Mouse (Mus musculus): ENCODE results near the gene Naa60. TPM values are rescaled to one million over a fixed set of nuclear protein-coding genes. Genes with fewer than 3 reads are reported as not detected.

The Naa60 gene
- polyA plus RNA-seq, 1 experiment: 113 TPM

DNA sequence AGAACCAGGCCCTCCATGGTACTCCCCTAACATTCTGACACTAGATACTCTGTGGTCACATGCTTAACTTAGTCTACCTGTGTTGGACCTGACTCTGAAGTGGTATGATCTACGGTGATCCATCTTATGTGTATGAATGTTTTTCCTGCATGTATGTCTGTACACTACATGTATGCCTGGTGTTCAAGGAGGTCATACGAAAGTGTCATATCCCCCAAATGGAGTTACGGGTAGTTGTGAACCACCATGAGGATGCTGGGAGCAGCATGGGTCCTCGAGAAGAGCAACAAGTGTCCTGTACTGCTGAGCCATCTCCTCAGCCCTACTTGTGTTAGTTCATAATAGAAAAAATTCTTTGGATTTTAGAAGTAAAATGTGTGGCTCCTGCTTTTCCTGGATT lies 4.2 kb downstream of the Naa60 start:
- H3K27ac ChIP-seq (ENCODE audit: insufficient read depth, low read length): no peak overlapping the region
- TF ChIP-seq CTCF (IDR thresholded peaks at IDR 0.05; ENCODE audit: extremely low read depth, insufficient read depth, low read length): no peak
- TF ChIP-seq POLR2A (IDR thresholded peaks at IDR 0.05; ENCODE audit: extremely low read depth, insufficient read depth, low read length): no peak
- peaks cover 1% of the 10 kb centered on the region; the same call in 1 of the 2 replicates for H3K4me1 ChIP-seq (ENCODE audit: control insufficient read depth, insufficient read depth, low read length)
- no peak overlapping the region for H3K4me3 ChIP-seq (ENCODE audit: insufficient read depth, low read length)

DNA sequence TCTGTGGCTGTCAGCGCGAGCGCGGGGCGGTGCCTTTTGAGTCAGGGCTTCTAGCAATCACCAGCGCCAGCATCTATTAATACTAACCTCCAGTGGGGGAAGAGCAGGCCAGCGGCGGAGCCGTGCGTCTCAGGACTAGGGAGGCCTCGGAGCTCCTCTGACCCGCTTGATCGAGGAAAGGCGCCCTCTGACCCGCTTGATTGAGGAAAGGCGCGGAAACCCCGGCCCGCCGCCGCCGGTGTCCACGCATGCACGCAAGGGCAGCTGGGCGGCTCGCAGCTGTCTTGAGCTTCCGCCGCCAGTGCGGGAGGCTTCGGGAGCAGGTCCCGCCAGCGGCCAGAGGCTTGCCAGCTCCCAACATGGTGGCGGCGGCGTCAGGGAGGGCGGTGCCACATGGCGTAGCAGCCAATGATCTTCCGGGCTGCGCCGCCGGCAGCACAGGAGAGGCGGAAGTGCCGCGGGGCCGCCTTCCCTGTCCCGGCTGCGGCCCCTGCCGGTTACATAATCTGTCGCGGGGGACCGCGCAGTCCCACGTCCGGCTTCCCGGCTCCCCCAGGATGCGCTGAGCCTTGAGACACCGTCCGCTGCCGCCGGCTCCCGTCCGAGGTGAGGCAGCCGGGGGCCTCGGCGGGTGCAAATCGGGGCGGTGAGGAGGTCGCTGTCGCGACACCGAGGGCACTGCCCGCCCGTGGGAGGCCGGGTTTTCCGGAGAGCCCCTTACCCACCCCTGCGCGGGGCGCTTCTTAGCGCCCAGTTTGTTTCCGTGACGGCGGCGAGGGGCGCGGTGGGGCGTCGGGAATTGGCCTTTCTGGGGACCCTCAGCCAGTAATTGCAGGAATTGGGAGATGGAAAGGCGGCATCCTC lies 12.3 kb downstream of the Naa60 start, which contains the start of the genes Zfp597 and Gm20695:
Gene Zfp597, minus strand, starts transcription at position 361 of the 864 bp plus-strand sequence.
Gene Gm20695, plus strand, starts transcription at position 448 of the 864 bp plus-strand sequence.
- Histone ChIP-seq H3K27ac (ENCODE audit: insufficient read depth, low read length) (peak within 1 kb of the TSS; percentile 99), H3K4me3 (ENCODE audit: insufficient read depth, low read length) (peak within 1 kb of the TSS; percentile 85), H3K4me1 (ENCODE audit: control insufficient read depth, insufficient read depth, low read length) (peaks cover 5% of the 10 kb centered on the region)
- 0 out of 2 replicates have a peak, but pooled peaks have one; percentile 52 for TF ChIP-seq POLR2A (IDR thresholded peaks at IDR 0.05; ENCODE audit: extremely low read depth, insufficient read depth, low read length)
- no peak for TF ChIP-seq CTCF (IDR thresholded peaks at IDR 0.05; ENCODE audit: extremely low read depth, insufficient read depth, low read length)

DNA sequence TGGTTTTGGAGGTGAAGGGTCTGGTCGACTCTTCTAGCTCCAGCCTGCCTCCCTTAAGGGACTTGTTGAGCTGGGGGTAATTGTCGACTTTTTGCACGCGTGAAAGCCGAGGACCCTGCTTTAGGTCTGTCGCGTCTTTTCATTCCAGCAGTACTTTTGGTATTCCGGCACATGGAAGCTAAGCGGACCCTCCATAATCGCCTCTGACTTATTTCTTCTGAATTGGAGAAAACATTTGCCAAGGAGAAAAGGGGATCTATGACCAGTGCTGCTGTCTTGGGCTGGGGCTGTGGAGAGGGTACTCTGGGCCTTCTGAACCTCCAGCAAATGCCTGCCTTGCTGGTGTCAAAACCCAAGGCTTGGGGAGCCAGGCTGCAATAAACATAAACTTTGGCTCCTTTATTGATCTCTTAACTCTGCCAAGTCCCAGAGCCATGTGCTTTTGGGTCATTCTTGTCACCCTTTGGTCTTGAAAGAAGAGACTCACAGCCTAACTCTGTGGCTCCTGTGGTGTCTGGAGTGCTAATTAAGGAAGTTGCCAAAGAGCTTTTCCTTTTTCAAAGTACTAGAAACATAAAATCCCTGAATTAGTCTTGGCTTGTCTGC lies 13.0 kb downstream of the Naa60 start:
- H3K4me1 ChIP-seq (ENCODE audit: control insufficient read depth, insufficient read depth, low read length): peaks cover 5% of the 10 kb centered on the region
- TF ChIP-seq CTCF (IDR thresholded peaks at IDR 0.05; ENCODE audit: extremely low read depth, insufficient read depth, low read length): no peak
- TF ChIP-seq POLR2A (IDR thresholded peaks at IDR 0.05; ENCODE audit: extremely low read depth, insufficient read depth, low read length): no peak
- peak overlapping the region; percentile 85 for H3K4me3 ChIP-seq (ENCODE audit: insufficient read depth, low read length)
- H3K27ac ChIP-seq (ENCODE audit: insufficient read depth, low read length): peak overlapping the region; percentile 99

DNA sequence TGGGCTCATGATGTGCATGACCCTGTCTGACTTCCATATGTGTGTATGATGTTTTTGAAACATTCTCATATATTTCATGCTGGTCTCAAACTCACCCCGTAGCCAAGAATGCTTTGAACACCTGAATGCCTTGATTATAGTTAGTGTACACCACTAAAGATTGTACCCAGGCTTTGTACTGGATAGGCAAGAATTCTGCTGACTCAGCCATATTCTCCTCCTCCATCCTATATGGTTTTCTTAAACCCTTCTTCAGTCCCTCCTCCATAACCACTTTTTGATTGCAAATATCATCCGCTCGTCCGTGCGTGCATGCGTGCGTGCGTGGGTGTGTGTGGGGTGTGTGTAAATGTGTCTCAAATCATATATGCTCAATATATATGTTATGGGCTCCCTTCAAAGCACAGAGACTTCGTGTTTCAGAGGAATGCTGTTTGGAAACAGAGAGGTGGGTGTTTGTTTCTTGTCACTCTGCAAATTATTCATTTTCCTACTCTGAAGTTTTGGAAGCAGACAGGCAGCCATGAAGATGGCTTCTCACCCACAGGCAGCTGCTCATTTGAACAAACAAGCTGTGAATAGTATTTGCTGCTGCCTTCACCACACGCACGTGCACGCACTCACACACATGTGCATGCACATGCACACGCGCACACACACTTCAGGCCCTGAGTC lies 19.6 kb downstream of the Naa60 start:
- peaks cover 3% of the 10 kb centered on the region; the same call in 1 of the 2 replicates for H3K4me1 ChIP-seq (ENCODE audit: control insufficient read depth, insufficient read depth, low read length)
- no peak overlapping the region for H3K4me3 ChIP-seq (ENCODE audit: insufficient read depth, low read length)
- TF ChIP-seq POLR2A (IDR thresholded peaks at IDR 0.05; ENCODE audit: extremely low read depth, insufficient read depth, low read length) (no peak), CTCF (IDR thresholded peaks at IDR 0.05; ENCODE audit: extremely low read depth, insufficient read depth, low read length) (no peak)
- H3K27ac ChIP-seq (ENCODE audit: insufficient read depth, low read length): no peak overlapping the region

DNA sequence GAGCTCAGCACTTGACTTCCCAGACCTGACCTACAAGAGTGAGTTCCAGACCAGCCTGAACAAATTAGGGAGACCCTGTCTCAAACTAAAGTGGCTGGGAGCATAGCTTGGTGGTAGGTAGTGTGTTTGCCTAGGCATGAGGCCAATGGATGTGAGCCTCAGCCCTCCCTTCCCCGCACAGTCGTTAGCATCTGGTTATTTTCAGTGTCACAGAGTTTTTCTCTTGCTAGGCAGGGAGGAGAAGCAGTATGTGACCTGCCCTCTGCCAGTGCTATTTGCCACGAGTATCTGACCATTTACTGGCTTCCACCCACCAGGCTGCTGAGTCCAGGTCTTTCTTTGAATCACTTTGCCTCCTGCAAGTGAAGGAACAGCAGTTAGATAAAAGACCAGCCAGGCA lies 21.6 kb downstream of the Naa60 start:
- Histone ChIP-seq H3K4me1 (ENCODE audit: control insufficient read depth, insufficient read depth, low read length) (peaks cover 3% of the 10 kb centered on the region; the same call in 1 of the 2 replicates), H3K4me3 (ENCODE audit: insufficient read depth, low read length) (no peak overlapping the region), H3K27ac (ENCODE audit: insufficient read depth, low read length) (no peak overlapping the region)
- no peak for TF ChIP-seq CTCF (IDR thresholded peaks at IDR 0.05; ENCODE audit: extremely low read depth, insufficient read depth, low read length)
- no peak for TF ChIP-seq POLR2A (IDR thresholded peaks at IDR 0.05; ENCODE audit: extremely low read depth, insufficient read depth, low read length)

DNA sequence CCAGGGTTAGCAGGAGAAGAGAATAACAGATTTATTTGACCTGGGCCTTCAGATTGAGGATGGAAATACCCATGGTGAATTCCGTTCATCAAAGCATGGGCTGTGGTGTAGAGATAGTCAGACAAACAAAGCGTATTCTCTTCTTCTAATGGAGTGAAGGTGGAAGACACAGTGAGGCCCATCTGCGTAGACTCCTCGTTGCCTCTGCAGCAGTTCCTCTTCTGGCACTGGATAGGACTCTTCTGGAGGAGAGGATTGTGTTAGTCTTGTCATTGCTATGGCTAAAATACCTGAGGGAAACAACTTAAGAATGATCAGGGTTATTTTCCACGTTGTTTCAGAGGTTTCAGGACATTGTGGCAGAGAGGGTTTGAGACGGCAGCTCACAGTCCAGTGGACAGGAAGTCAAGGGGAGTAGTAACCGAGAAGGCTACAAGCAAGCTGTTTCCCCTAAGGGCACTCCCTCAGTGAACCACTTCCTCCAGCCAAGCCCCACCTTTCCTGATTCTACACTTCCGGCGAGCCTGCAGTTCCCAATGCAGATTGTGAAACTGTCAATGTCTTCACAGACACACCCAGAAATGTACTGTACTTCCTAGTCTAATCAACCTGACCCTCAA lies 23.1 kb downstream of the Naa60 start:
- no peak for TF ChIP-seq CTCF (IDR thresholded peaks at IDR 0.05; ENCODE audit: extremely low read depth, insufficient read depth, low read length)
- no peak for TF ChIP-seq POLR2A (IDR thresholded peaks at IDR 0.05; ENCODE audit: extremely low read depth, insufficient read depth, low read length)

DNA sequence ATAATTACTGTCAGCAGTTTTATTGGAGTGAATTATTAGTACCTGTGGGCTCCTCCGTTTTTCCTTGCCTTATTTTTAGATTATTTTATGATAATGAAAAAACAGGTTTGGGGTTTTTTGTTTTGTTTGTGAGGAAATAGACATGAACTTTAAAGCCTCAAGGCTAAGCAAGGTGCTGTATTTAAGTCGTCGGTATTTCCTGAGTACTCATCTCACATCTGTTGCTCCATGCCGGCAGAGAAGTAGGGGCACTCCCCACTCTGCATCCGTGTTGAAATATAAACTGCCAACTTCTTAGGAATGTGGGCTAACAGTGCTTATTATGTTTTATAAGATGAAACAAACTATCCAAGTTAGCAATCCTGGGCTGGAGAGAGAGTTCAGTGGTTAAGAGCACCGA lies 23.9 kb downstream of the Naa60 start:
- no peak overlapping the region for H3K4me3 ChIP-seq (ENCODE audit: insufficient read depth, low read length)

More for the DNA sequence above, 23.1 kb downstream of the Naa60 start:
- Histone ChIP-seq H3K4me1 (ENCODE audit: control insufficient read depth, insufficient read depth, low read length) (peaks cover 3% of the 10 kb centered on the region; the same call in 1 of the 2 replicates), H3K27ac (ENCODE audit: insufficient read depth, low read length) (no peak overlapping the region; the same call in 1 of the 2 replicates), H3K4me3 (ENCODE audit: insufficient read depth, low read length) (no peak overlapping the region)

DNA sequence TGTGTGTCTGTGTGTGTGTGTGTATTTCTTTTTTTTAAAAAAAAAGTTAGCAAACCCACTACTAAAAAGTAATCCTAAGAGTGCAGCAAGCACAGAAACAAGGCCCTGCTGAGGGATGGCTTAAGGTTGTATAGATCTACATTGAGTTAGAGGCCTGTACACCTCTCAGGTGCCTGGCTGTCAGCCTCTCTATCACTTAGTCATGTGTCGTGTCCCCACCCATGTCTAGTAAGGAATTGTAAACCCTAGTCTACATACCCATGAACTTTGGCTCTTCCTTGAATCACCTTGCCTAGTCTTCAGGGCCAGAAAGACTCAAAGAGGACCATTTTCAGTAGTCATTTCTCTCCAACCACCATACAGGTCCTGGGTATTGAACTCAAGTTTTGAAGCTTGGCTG lies 24.4 kb downstream of the Naa60 start:
- peaks cover 3% of the 10 kb centered on the region; the same call in 1 of the 2 replicates for H3K4me1 ChIP-seq (ENCODE audit: control insufficient read depth, insufficient read depth, low read length)
- no peak overlapping the region for H3K4me3 ChIP-seq (ENCODE audit: insufficient read depth, low read length)
- TF ChIP-seq POLR2A (IDR thresholded peaks at IDR 0.05; ENCODE audit: extremely low read depth, insufficient read depth, low read length) (no peak), CTCF (IDR thresholded peaks at IDR 0.05; ENCODE audit: extremely low read depth, insufficient read depth, low read length) (no peak)
- no peak overlapping the region for H3K27ac ChIP-seq (ENCODE audit: insufficient read depth, low read length)

More for the DNA sequence above, 23.9 kb downstream of the Naa60 start:
- H3K27ac ChIP-seq (ENCODE audit: insufficient read depth, low read length): no peak overlapping the region
- TF ChIP-seq CTCF (IDR thresholded peaks at IDR 0.05; ENCODE audit: extremely low read depth, insufficient read depth, low read length) (no peak), POLR2A (IDR thresholded peaks at IDR 0.05; ENCODE audit: extremely low read depth, insufficient read depth, low read length) (no peak)
- peaks cover 3% of the 10 kb centered on the region; the same call in 1 of the 2 replicates for H3K4me1 ChIP-seq (ENCODE audit: control insufficient read depth, insufficient read depth, low read length)

DNA sequence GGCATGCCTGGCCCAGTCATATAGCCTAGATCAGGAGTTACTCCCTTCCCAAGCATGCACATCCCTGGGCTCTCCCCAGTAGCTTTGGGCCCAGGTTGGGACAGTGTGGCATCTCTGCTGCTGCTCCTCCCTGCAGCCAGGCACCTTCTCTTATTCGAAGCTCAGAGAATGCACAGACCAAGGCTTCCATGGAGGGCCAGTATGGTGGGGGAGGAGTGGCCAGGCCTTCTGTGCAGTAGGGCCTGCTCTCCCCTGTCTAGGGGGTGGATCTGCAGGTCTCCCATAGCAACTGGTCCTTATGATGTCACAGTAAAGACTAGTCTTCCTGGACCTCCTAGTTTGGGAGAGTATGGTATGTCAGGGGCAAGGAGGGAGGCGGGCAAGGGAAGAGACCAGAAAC lies 35.3 kb downstream of the Naa60 start:
- H3K4me3 ChIP-seq (ENCODE audit: insufficient read depth, low read length): no peak overlapping the region; the same call in 1 of the 2 replicates
- no peaks in the 10 kb centered on the region; the same call in 1 of the 2 replicates for H3K4me1 ChIP-seq (ENCODE audit: control insufficient read depth, insufficient read depth, low read length)
- no peak overlapping the region for H3K27ac ChIP-seq (ENCODE audit: insufficient read depth, low read length)
- no peak for TF ChIP-seq CTCF (IDR thresholded peaks at IDR 0.05; ENCODE audit: extremely low read depth, insufficient read depth, low read length)
- TF ChIP-seq POLR2A (IDR thresholded peaks at IDR 0.05; ENCODE audit: extremely low read depth, insufficient read depth, low read length): no peak
